Mouse (Mus musculus) MEL (cell line): ENCODE data around the gene Ddn. TPM values are rescaled to one million over a fixed set of nuclear protein-coding genes. Genes with fewer than 3 reads are reported as not detected.

Source experiments
- DNase-seq: peaks from one replicate; pipeline ENCODE4 v3.0.0; 2011; ENCODE audit warnings: low read depth, low spot score
- H3K27ac ChIP-seq: 2 replicates; pipeline ENCODE4 v1.5.1; 2012; ENCODE audit warnings: low read depth, mild to moderate bottlenecking, control low read depth, low read length, moderate library complexity; ENCODE audit not compliant: control insufficient read depth
- H3K27me3 ChIP-seq, 2 experiments: fragments of 150-350 bp in 1 of 2; sonication (generic) in 1 of 2; 2 replicates each; pipeline ENCODE4 v1.6.1; 2012; ENCODE audit warnings: low read length in 2 of 2, mild to moderate bottlenecking in 2 of 2, improper control_type of control experiment in 1 of 2, moderate library complexity in 1 of 2; ENCODE audit not compliant: insufficient read depth in 2 of 2, control insufficient read depth in 1 of 2
- H3K36me3 ChIP-seq, 2 experiments: 2 replicates each; pipeline ENCODE4 v1.6.1; 2012 to 2014; ENCODE audit warnings: low read length in 2 of 2, improper control_type of control experiment in 1 of 2, inconsistent platforms in 1 of 2, mild to moderate bottlenecking in 1 of 2; ENCODE audit not compliant: insufficient read depth in 2 of 2, control insufficient read depth in 1 of 2
- H3K4me1 ChIP-seq, 2 experiments: fragments of 150-350 bp in 1 of 2; sonication (generic) in 1 of 2; 2 replicates each; pipeline ENCODE4 v1.6.1; 2012; ENCODE audit warnings: low read length in 2 of 2, improper control_type of control experiment in 1 of 2, mild to moderate bottlenecking in 1 of 2; ENCODE audit not compliant: insufficient read depth in 2 of 2, control insufficient read depth in 1 of 2
- H3K4me3 ChIP-seq, 2 experiments: fragments of 150-350 bp in 1 of 2; sonication (generic) in 1 of 2; 2 replicates each; pipeline ENCODE4 v1.5.1; 2012; ENCODE audit warnings: low read depth in 2 of 2, low read length in 2 of 2, mild to moderate bottlenecking in 2 of 2, moderate library complexity in 2 of 2, control low read depth in 1 of 2, improper control_type of control experiment in 1 of 2; ENCODE audit not compliant: control insufficient read depth in 1 of 2, insufficient read depth in 1 of 2
- H3K79me2 ChIP-seq: 2 replicates; pipeline ENCODE4 v1.6.1; 2012; ENCODE audit warnings: mild to moderate bottlenecking, low read length, moderate library complexity; ENCODE audit not compliant: control insufficient read depth, poor library complexity, insufficient read depth
- H3K9ac ChIP-seq: 2 replicates; pipeline ENCODE4 v1.6.1; 2012; ENCODE audit warnings: low read depth, mild to moderate bottlenecking, control low read depth, low read length, moderate library complexity; ENCODE audit not compliant: control insufficient read depth, poor library complexity, severe bottlenecking
- H3K9me3 ChIP-seq: fragments of 150-350 bp; sonication (generic); replicated peaks from 2 replicates; pipeline ENCODE4 v1.6.1; 2012; ENCODE audit warnings: mild to moderate bottlenecking, low read length, improper control_type of control experiment, moderate library complexity; ENCODE audit not compliant: insufficient read depth
- CTCF ChIP-seq, 3 experiments: IDR thresholded peaks in 2 of 3; conservative IDR thresholded peaks in 1 of 3; 2 replicates each; pipeline ENCODE4 v1.5.1; 2011 to 2012; ENCODE audit warnings: low read length in 3 of 3, low read depth in 2 of 3, mild to moderate bottlenecking in 2 of 3, improper control_type of control experiment in 1 of 3, inconsistent platforms in 1 of 3, mixed read lengths in 1 of 3, moderate library complexity in 1 of 3; ENCODE audit not compliant: control insufficient read depth in 1 of 3, insufficient read depth in 1 of 3, poor library complexity in 1 of 3, severe bottlenecking in 1 of 3
- GABPA ChIP-seq: IDR thresholded peaks from 2 replicates; pipeline ENCODE4 v1.6.1; 2012; ENCODE audit warnings: low read depth, mild to moderate bottlenecking, inconsistent platforms, low read length, improper control_type of control experiment, moderate library complexity
- HCFC1 ChIP-seq: IDR thresholded peaks from 2 replicates; pipeline ENCODE4 v1.6.1; 2012; ENCODE audit warnings: low read depth, mild to moderate bottlenecking, inconsistent platforms, low read length, improper control_type of control experiment, moderate library complexity
- JUND ChIP-seq: IDR thresholded peaks from 2 replicates; pipeline ENCODE4 v1.6.1; 2011; ENCODE audit warnings: low read depth, mild to moderate bottlenecking, improper control_type of control experiment, low read length
- KAT2A ChIP-seq: conservative IDR thresholded peaks from 2 replicates; pipeline ENCODE4 v1.6.1; 2012; ENCODE audit warnings: low read depth, low read length, improper control_type of control experiment, inconsistent platforms
- MAZ ChIP-seq: IDR thresholded peaks from 2 replicates; pipeline ENCODE4 v1.6.1; 2012; ENCODE audit warnings: low read depth, mild to moderate bottlenecking, inconsistent platforms, low read length, improper control_type of control experiment
- MXI1 ChIP-seq: IDR thresholded peaks from 2 replicates; pipeline ENCODE4 v1.6.1; 2011; ENCODE audit warnings: mild to moderate bottlenecking, low read depth, low read length, improper control_type of control experiment
- MYC ChIP-seq: IDR thresholded peaks from 2 replicates; pipeline ENCODE4 v1.6.1; 2011; ENCODE audit warnings: low read depth, mild to moderate bottlenecking, low read length, improper control_type of control experiment, moderate library complexity
- NELFE ChIP-seq: IDR thresholded peaks from 2 replicates; pipeline ENCODE4 v1.6.1; 2011; ENCODE audit warnings: low read depth, low read length, improper control_type of control experiment
- POLR2A ChIP-seq, 2 experiments: IDR thresholded peaks; 2 replicates each; pipeline ENCODE4 v1.6.1; 2011 to 2012; ENCODE audit warnings: low read length in 2 of 2, mild to moderate bottlenecking in 2 of 2, control low read depth in 1 of 2, improper control_type of control experiment in 1 of 2, low read depth in 1 of 2, moderate library complexity in 1 of 2; ENCODE audit not compliant: control insufficient read depth in 1 of 2, insufficient read depth in 1 of 2, poor library complexity in 1 of 2
- POLR2AphosphoS5 ChIP-seq: IDR thresholded peaks from 2 replicates; pipeline ENCODE4 v1.6.1; 2012; ENCODE audit warnings: low read depth, borderline replicate concordance, mild to moderate bottlenecking, inconsistent platforms, low read length, moderate library complexity, mixed read lengths
- RAD21 ChIP-seq: IDR thresholded peaks from 2 replicates; pipeline ENCODE4 v1.6.1; 2011; ENCODE audit warnings: mild to moderate bottlenecking, low read depth, low read length, improper control_type of control experiment
- SIN3A ChIP-seq: IDR thresholded peaks from 2 replicates; pipeline ENCODE4 v1.6.1; 2012; ENCODE audit warnings: low read length, improper control_type of control experiment, inconsistent platforms
- SMC3 ChIP-seq: IDR thresholded peaks from 2 replicates; pipeline ENCODE4 v1.6.1; 2011; ENCODE audit warnings: low read depth, low read length, improper control_type of control experiment
- TCF12 ChIP-seq: IDR thresholded peaks from 2 replicates; pipeline ENCODE4 v1.6.1; 2014; ENCODE audit warnings: low read depth, mild to moderate bottlenecking, inconsistent platforms, low read length, improper control_type of control experiment, moderate library complexity
- USF1 ChIP-seq: IDR thresholded peaks from 2 replicates; pipeline ENCODE4 v1.6.1; 2014; ENCODE audit warnings: low read depth, mild to moderate bottlenecking, inconsistent platforms, low read length, improper control_type of control experiment, moderate library complexity
- ZC3H11A ChIP-seq: IDR thresholded peaks from 2 replicates; pipeline ENCODE4 v1.6.1; 2012; ENCODE audit warnings: low read depth, mild to moderate bottlenecking, inconsistent platforms, low read length, improper control_type of control experiment
- ZNF384 ChIP-seq: IDR thresholded peaks from 2 replicates; pipeline ENCODE4 v1.6.1; 2012; ENCODE audit warnings: low read depth, mild to moderate bottlenecking, inconsistent platforms, low read length, improper control_type of control experiment
- polyA plus RNA-seq, 2 experiments: library from polyadenylated mRNA; stranded (reverse) in 1 of 2; unstranded in 1 of 2; fragments of >175 nt in 1 of 2; fragments of >200 nt in 1 of 2; gene quantifications; 2 replicates each; pipeline versions ENCODE4 v1.2.1 to v1.2.4; 2012; ENCODE audit warnings: low replicate concordance in 2 of 2, low read depth in 1 of 2; ENCODE audit not compliant: insufficient read length in 2 of 2, insufficient read depth in 1 of 2, missing spikeins in 1 of 2
- total RNA-seq: library from RNA; depleted of rRNA; stranded (reverse); fragments of 300-350 nt; gene quantifications from 2 replicates; pipeline ENCODE4 v1.2.3, GENCODE M21; 2012

Gene Ddn
- total and polyA plus RNA-seq, 3 experiments: 4.0 to 4.2 TPM; not detected in 1

GRCm38 (mm10) chr15:98799396-98799795 is 9.9 kb downstream of the Ddn start:
- Histone ChIP-seq H3K4me3 (no peak overlapping the region), H3K4me1 (peaks cover 2 to 11% of the 10 kb centered on the region in 2 experiments; a peak in 2 of 4 replicates), H3K9ac (no peak overlapping the region), H3K36me3 (peaks cover 0 to 8% of the 10 kb centered on the region in 2 experiments; a peak in 2 of 4 replicates), H3K79me2 (no peaks in the 10 kb centered on the region), H3K9me3 (no peaks in the 10 kb centered on the region), H3K27ac (no peak overlapping the region), H3K27me3 (no peaks in the 10 kb centered on the region; a peak in 1 of 4 replicates)
- TF ChIP-seq POLR2A (IDR thresholded peaks at IDR 0.05; ENCODE audit: control insufficient read depth in 1 of 2, insufficient read depth in 1 of 2, low read depth in 1 of 2, low read length in 2 of 2, poor library complexity in 1 of 2) (no peak), MYC (no peak), SMC3 (peak; percentile 89), MAZ (0 out of 2 replicates have a peak, but pooled peaks have one; percentile 32), ZC3H11A (peak; percentile 47), CTCF (IDR thresholded peaks at IDR 0.05 in 2 of 3, conservative IDR thresholded peaks at IDR 0.05 in 1 of 3; ENCODE audit: control insufficient read depth in 1 of 3, insufficient read depth in 1 of 3, low read depth in 2 of 3, low read length in 3 of 3, poor library complexity in 1 of 3, severe bottlenecking in 1 of 3) (peak; percentile 95 to 97 (median 96)), HCFC1 (0 out of 2 replicates have a peak, but pooled peaks have one; percentile 20), RAD21 (peak; percentile 58), ZNF384 (0 out of 2 replicates have a peak, but pooled peaks have one; percentile 8), TCF12 (0 out of 2 replicates have a peak, but pooled peaks have one; percentile 8), MXI1 (no peak), POLR2AphosphoS5 (no peak), GABPA (no peak)
- peak; percentile 79 for DNase-seq

- Histone ChIP-seq H3K36me3 (peaks cover 0 to 7% of the 10 kb centered on the region in 2 experiments; a peak in 2 of 4 replicates), H3K9ac (no peak overlapping the region), H3K4me3 (no peak overlapping the region), H3K4me1 (peaks cover 2 to 8% of the 10 kb centered on the region in 2 experiments; a peak in 2 of 4 replicates), H3K27ac (no peak overlapping the region), H3K79me2 (no peaks in the 10 kb centered on the region), H3K27me3 (no peaks in the 10 kb centered on the region; a peak in 1 of 4 replicates), H3K9me3 (no peaks in the 10 kb centered on the region)
- TF ChIP-seq RAD21 (no peak), JUND (no peak), SIN3A (no peak), ZC3H11A (no peak), USF1 (no peak), KAT2A (no peak), NELFE (no peak)
- no peak for DNase-seq
These were observed 10.4 kb downstream of the Ddn start for GRCm38 (mm10) chr15:98798903-98799302.
